Mouse (Mus musculus) embryonic facial prominence, embryonic 13.5 days (tissue): Measurements from ENCODE around the gene Krtcap2. TPM values are rescaled to one million over a fixed set of nuclear protein-coding genes. Genes with fewer than 3 reads are reported as not detected.

Experiments used
- ATAC-seq: fragments of 200-750 bp; cut with Nextera tagmentation; 2 replicates; pipeline ENCODE4 v1.8.0; 2017; ENCODE audit warnings: low read depth; ENCODE audit not compliant: insufficient number of reproducible peaks, insufficient read depth, low FRiP score, low TSS enrichment
- H3K27ac ChIP-seq: fragments of 300-500 bp; sonication (generic); 2 replicates; pipeline ENCODE4 v1.5.1; 2015; ENCODE audit warnings: moderate library complexity, mild to moderate bottlenecking, inconsistent platforms
- H3K27me3 ChIP-seq: fragments of 300-500 bp; sonication (generic); 2 replicates; pipeline ENCODE4 v1.6.1; 2015; ENCODE audit warnings: mild to moderate bottlenecking, inconsistent platforms
- H3K36me3 ChIP-seq: fragments of 300-500 bp; sonication (generic); 2 replicates; pipeline ENCODE4 v1.6.1; 2015; ENCODE audit warnings: mild to moderate bottlenecking, inconsistent platforms
- H3K4me1 ChIP-seq: fragments of 300-500 bp; sonication (generic); 2 replicates; pipeline ENCODE4 v1.6.1; 2015; ENCODE audit warnings: inconsistent platforms
- H3K4me2 ChIP-seq: fragments of 300-500 bp; sonication (generic); 2 replicates; pipeline ENCODE4 v1.6.1; 2015; ENCODE audit warnings: moderate library complexity, mild to moderate bottlenecking, inconsistent platforms
- H3K4me3 ChIP-seq: fragments of 300-500 bp; sonication (generic); 2 replicates; pipeline ENCODE4 v1.5.1; 2015; ENCODE audit warnings: mild to moderate bottlenecking, inconsistent platforms
- H3K9ac ChIP-seq: fragments of 300-500 bp; sonication (generic); 2 replicates; pipeline ENCODE4 v1.6.1; 2015; ENCODE audit warnings: mild to moderate bottlenecking, inconsistent platforms
- H3K9me3 ChIP-seq: fragments of 300-500 bp; sonication (generic); 2 replicates; pipeline ENCODE4 v1.6.1; 2016; ENCODE audit warnings: inconsistent platforms
- WGBS: fragments of 180-500 bp; shearing (Covaris S2); methylation state at CpG from one replicate; pipeline ENCODE4 v1.1.7; 2015; ENCODE audit warnings: mixed read lengths; 5-methylcytosine and 5-hydroxymethylcytosine counted together
- polyA plus RNA-seq: library from polyadenylated mRNA; unstranded; fragments of >200 nt; fragmentation: Nextera tagmentation; extraction: Ambion mirVana; gene quantifications from 2 replicates; pipeline ENCODE4 v1.2.1, GENCODE M21; 2015

Krtcap2 gene
- polyA plus RNA-seq, 1 experiment from 2014 or later, result 300 TPM

GRCm38 (mm10) chr3:89251365-89251895 is 5.7 kb downstream of the Krtcap2 start:
- Histone ChIP-seq H3K4me1 (peaks cover 28% of the 10 kb centered on the region), H3K4me3 (no peak overlapping the region), H3K4me2 (peak overlapping the region; percentile 46), H3K9ac (peak overlapping the region; percentile 37; the same call in 1 of the 2 replicates), H3K27ac (no peak overlapping the region), H3K9me3 (no peaks in the 10 kb centered on the region), H3K27me3 (peaks cover 8% of the 10 kb centered on the region; the same call in 1 of the 2 replicates), H3K36me3 (peaks cover 20% of the 10 kb centered on the region)
- no peak for ATAC-seq
- WGBS, result 2% methylated on average over 17 of the region's 17 CpGs

GRCm38 (mm10) chr3:89254994-89255393 is 9.2 kb downstream of the Krtcap2 start:
- H3K36me3 ChIP-seq, result no peaks in the 10 kb centered on the region
- no peak overlapping the region for H3K4me2 ChIP-seq
- peaks cover 20% of the 10 kb centered on the region for H3K4me1 ChIP-seq
- no peaks in the 10 kb centered on the region for H3K9me3 ChIP-seq
- no peak overlapping the region for H3K9ac ChIP-seq
- 88% methylated on average over 5 of the region's 5 CpGs for WGBS
- no peak for ATAC-seq
- peaks cover 8% of the 10 kb centered on the region; the same call in 1 of the 2 replicates for H3K27me3 ChIP-seq
- H3K4me3 ChIP-seq, result no peak overlapping the region
- no peak overlapping the region for H3K27ac ChIP-seq

GRCm38 (mm10) chr3:89256177-89256576 is 10.4 kb downstream of the Krtcap2 start:
- peaks cover 8% of the 10 kb centered on the region; the same call in 1 of the 2 replicates for H3K27me3 ChIP-seq
- ATAC-seq, result no peak
- H3K9ac ChIP-seq, result no peak overlapping the region
- H3K27ac ChIP-seq, result no peak overlapping the region
- H3K36me3 ChIP-seq, result no peaks in the 10 kb centered on the region
- WGBS, result 77% methylated on average over 5 of the region's 5 CpGs
- no peak overlapping the region for H3K4me3 ChIP-seq
- no peak overlapping the region for H3K4me2 ChIP-seq
- no peaks in the 10 kb centered on the region for H3K9me3 ChIP-seq
- H3K4me1 ChIP-seq, result peaks cover 13% of the 10 kb centered on the region

GRCm38 (mm10) chr3:89259076-89259475 is 13.3 kb downstream of the Krtcap2 start, which contains the start of gene Dpm3:
Gene Dpm3, plus strand, starts transcription at chr3:89259358.
- WGBS, result 57% methylated on average over 7 of the region's 7 CpGs
- H3K4me1 ChIP-seq, result 0 out of 2 replicates have a peak, but pooled peaks cover 3% of the 10 kb centered on the region
- no peak within 1 kb of the TSS for H3K27ac ChIP-seq
- no peak for ATAC-seq
- H3K27me3 ChIP-seq, result no peaks in the 10 kb centered on the region
- no peaks in the 10 kb centered on the region for H3K9me3 ChIP-seq
- H3K4me2 ChIP-seq, result no peak within 1 kb of the TSS
- H3K9ac ChIP-seq, result no peak within 1 kb of the TSS
- no peak within 1 kb of the TSS for H3K4me3 ChIP-seq
- no peaks in the 10 kb centered on the region for H3K36me3 ChIP-seq

GRCm38 (mm10) chr3:89260211-89260610 is 14.4 kb downstream of the Krtcap2 start:
- Histone ChIP-seq H3K27me3 (no peaks in the 10 kb centered on the region), H3K4me3 (no peak overlapping the region), H3K4me1 (0 out of 2 replicates have a peak, but pooled peaks cover 3% of the 10 kb centered on the region), H3K27ac (no peak overlapping the region), H3K36me3 (no peaks in the 10 kb centered on the region), H3K4me2 (no peak overlapping the region), H3K9me3 (no peaks in the 10 kb centered on the region), H3K9ac (no peak overlapping the region)
- ATAC-seq, result no peak
- 78% methylated on average over 3 of the region's 3 CpGs for WGBS

- 74% methylated on average over 10 of the region's 10 CpGs for WGBS
Measured at GRCm38 (mm10) chr3:89262417-89262816, 16.7 kb downstream of the Krtcap2 start.

GRCm38 (mm10) chr3:89266439-89266893 is 20.7 kb downstream of the Krtcap2 start:
- Histone ChIP-seq H3K27me3 (no peaks in the 10 kb centered on the region), H3K27ac (peak overlapping the region; percentile 77), H3K9me3 (no peaks in the 10 kb centered on the region), H3K4me1 (peaks cover 43% of the 10 kb centered on the region), H3K36me3 (no peaks in the 10 kb centered on the region), H3K9ac (peak overlapping the region; percentile 88), H3K4me3 (peak overlapping the region; percentile 69), H3K4me2 (peak overlapping the region; percentile 84)
- WGBS, result under 1% methylated on average over 20 of the region's 20 CpGs
- peak; percentile 57; the same call in 1 of the 2 replicates for ATAC-seq

More at GRCm38 (mm10) chr3:89262417-89262816, 16.7 kb downstream of the Krtcap2 start:
- Histone ChIP-seq H3K4me2 (no peak overlapping the region), H3K36me3 (no peaks in the 10 kb centered on the region), H3K9me3 (no peaks in the 10 kb centered on the region), H3K4me3 (no peak overlapping the region), H3K27me3 (no peaks in the 10 kb centered on the region), H3K4me1 (peaks cover 13% of the 10 kb centered on the region), H3K9ac (no peak overlapping the region), H3K27ac (no peak overlapping the region)
- no peak for ATAC-seq

GRCm38 (mm10) chr3:89268916-89269315 is 23.1 kb downstream of the Krtcap2 start:
- Histone ChIP-seq H3K4me1 (peaks cover 43% of the 10 kb centered on the region), H3K9me3 (no peaks in the 10 kb centered on the region), H3K4me2 (peak overlapping the region; percentile 78), H3K27ac (no peak overlapping the region; the same call in 1 of the 2 replicates), H3K9ac (peak overlapping the region; percentile 83; the same call in 1 of the 2 replicates), H3K4me3 (peak overlapping the region; percentile 59; the same call in 1 of the 2 replicates), H3K36me3 (peaks cover 17% of the 10 kb centered on the region), H3K27me3 (no peaks in the 10 kb centered on the region)
- no peak for ATAC-seq
- 51% methylated on average over 8 of the region's 8 CpGs for WGBS

GRCm38 (mm10) chr3:89270051-89270755 is 24.4 kb downstream of the Krtcap2 start, which contains the start of gene Slc50a1:
Gene Slc50a1, minus strand, starts transcription at chr3:89270570.
- H3K27me3 ChIP-seq, result no peaks in the 10 kb centered on the region
- peak within 1 kb of the TSS; percentile 78 for H3K4me2 ChIP-seq
- peak within 1 kb of the TSS; percentile 88 for H3K27ac ChIP-seq
- H3K9me3 ChIP-seq, result no peaks in the 10 kb centered on the region
- H3K4me1 ChIP-seq, result peaks cover 43% of the 10 kb centered on the region
- H3K9ac ChIP-seq, result peak within 1 kb of the TSS; percentile 83
- WGBS, result 3% methylated on average over 39 of the region's 39 CpGs
- ATAC-seq, result peak; percentile 38
- H3K36me3 ChIP-seq, result peaks cover 25% of the 10 kb centered on the region
- H3K4me3 ChIP-seq, result peak within 1 kb of the TSS; percentile 59

- Histone ChIP-seq H3K27ac (peak overlapping the region; percentile 88), H3K27me3 (no peaks in the 10 kb centered on the region), H3K9me3 (no peaks in the 10 kb centered on the region), H3K36me3 (peaks cover 31% of the 10 kb centered on the region), H3K4me3 (peak overlapping the region; percentile 59), H3K4me2 (peak overlapping the region; percentile 78), H3K9ac (peak overlapping the region; percentile 83), H3K4me1 (peaks cover 41% of the 10 kb centered on the region)
- WGBS, result 69% methylated on average over 6 of the region's 6 CpGs
- no peak for ATAC-seq
Measured at GRCm38 (mm10) chr3:89270891-89271290, 25.1 kb downstream of the Krtcap2 start.

GRCm38 (mm10) chr3:89271760-89272159 is 26.0 kb downstream of the Krtcap2 start:
- Histone ChIP-seq H3K9ac (no peak overlapping the region), H3K4me2 (no peak overlapping the region), H3K4me1 (peaks cover 46% of the 10 kb centered on the region), H3K27ac (no peak overlapping the region), H3K36me3 (peaks cover 34% of the 10 kb centered on the region), H3K9me3 (no peaks in the 10 kb centered on the region), H3K4me3 (no peak overlapping the region), H3K27me3 (no peaks in the 10 kb centered on the region)
- WGBS, result 59% methylated on average over 6 of the region's 6 CpGs
- no peak for ATAC-seq
